Comparison of ENCODE assay signal across 17 mouse cellular contexts in the genomic region with DNA sequence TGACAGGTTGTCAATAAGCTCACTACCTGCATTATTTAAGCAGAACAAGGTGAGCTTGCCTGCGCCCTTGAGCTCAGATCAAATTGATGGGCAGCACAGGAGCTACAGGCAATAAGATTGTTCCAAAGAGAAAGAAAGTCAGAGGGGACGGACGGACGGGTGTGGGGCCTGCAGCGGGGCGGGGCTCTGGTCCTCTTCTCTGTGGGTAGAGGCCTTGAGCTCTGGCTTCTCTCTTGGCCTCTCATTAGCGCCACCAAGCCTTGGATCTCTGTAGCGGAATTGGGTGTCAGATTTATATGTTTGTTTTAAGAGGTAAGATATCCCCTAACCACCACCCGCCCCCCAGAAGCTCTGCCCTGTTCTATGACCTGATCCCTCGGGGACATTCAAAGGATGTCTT.
DNase-seq lines count a peak whose midpoint lies in the region; ATAC-seq lines count a peak whose summit lies in the region.
"Had no signal": no experiment of that assay in that cellular context is flagged by ENCODE, and none has a peak within 500 bp of the region (broad histone marks: within the 10 kb centered on the region; RNA-seq: fewer than 3 reads in every experiment).

No protein-coding gene starts in this region.

- peak overlapping the region; percentile 86 for H3K27ac ChIP-seq in heart, embryonic 10.5 days
- H3K27ac ChIP-seq in midbrain, embryonic 12.5 days (replicated peaks): peak overlapping the region; percentile 61
- no peak overlapping the region for H3K27ac ChIP-seq in midbrain, embryonic 10.5 days (replicated peaks)
- H3K27ac ChIP-seq in hindbrain, embryonic 15.5 days (replicated peaks): peak overlapping the region; percentile 69
- H3K27ac ChIP-seq in neural tube, embryonic 15.5 days (replicated peaks): peak overlapping the region; percentile 72
- H3K27ac ChIP-seq: gastrocnemius, adult 2 months; limb, embryonic 10.5 days; liver, embryonic 13.5 days had no signal

- no peak for DNase-seq in heart, embryonic 10.5 days (ENCODE audit: low spot score)
- no peak for DNase-seq in heart, postnatal 25 days (ENCODE audit: low spot score)
- no peak for DNase-seq in midbrain, embryonic 10.5 days (ENCODE audit: low spot score)
- DNase-seq in adrenal gland, postnatal 4 days (ENCODE audit: low spot score in 2 of 2): no peak
- DNase-seq in liver: no peak
- DNase-seq: B cell, adult 2 months; cerebellum, adult 11-12 months; gastrocnemius, adult 2 months; layer of hippocampus, postnatal 36 days; liver, embryonic 13.5 days; thymus, adult 18-20 months had no signal

- peak overlapping the region; percentile 23 for H3K4me2 ChIP-seq in midbrain, embryonic 12.5 days (replicated peaks)
- no peak overlapping the region for H3K4me2 ChIP-seq in hindbrain, embryonic 15.5 days
- H3K4me2 ChIP-seq in neural tube, embryonic 15.5 days: no peak overlapping the region
- H3K4me2 ChIP-seq: liver, embryonic 13.5 days had no signal

- no peak overlapping the region for H3K9ac ChIP-seq in midbrain, embryonic 12.5 days (replicated peaks)
- H3K9ac ChIP-seq in hindbrain, embryonic 15.5 days: no peak overlapping the region
- no peak overlapping the region for H3K9ac ChIP-seq in neural tube, embryonic 15.5 days (replicated peaks)
- H3K9ac ChIP-seq: liver, embryonic 13.5 days had no signal

- no peaks in the 10 kb centered on the region for H3K36me3 ChIP-seq in heart, embryonic 10.5 days
- no peaks in the 10 kb centered on the region for H3K36me3 ChIP-seq in midbrain, embryonic 12.5 days
- H3K36me3 ChIP-seq in midbrain, embryonic 10.5 days: no peaks in the 10 kb centered on the region
- no peaks in the 10 kb centered on the region for H3K36me3 ChIP-seq in hindbrain, embryonic 15.5 days
- H3K36me3 ChIP-seq in neural tube, embryonic 15.5 days: no peaks in the 10 kb centered on the region
- H3K36me3 ChIP-seq: limb, embryonic 10.5 days; liver, embryonic 13.5 days had no signal

- intact Hi-C loops in heart, postnatal 25 days (cut with DNase I): no loop called here

- H3K27me3 ChIP-seq in heart, embryonic 10.5 days (ENCODE audit: insufficient read depth, poor library complexity, severe bottlenecking): peaks cover 4% of the 10 kb centered on the region; the same call in 1 of the 2 replicates
- H3K27me3 ChIP-seq in midbrain, embryonic 12.5 days: peaks cover 3% of the 10 kb centered on the region; the same call in 1 of the 2 replicates
- H3K27me3 ChIP-seq in midbrain, embryonic 10.5 days (ENCODE audit: low read depth, poor library complexity, severe bottlenecking): no peaks in the 10 kb centered on the region
- H3K27me3 ChIP-seq in hindbrain, embryonic 15.5 days: no peaks in the 10 kb centered on the region
- no peaks in the 10 kb centered on the region for H3K27me3 ChIP-seq in neural tube, embryonic 15.5 days (replicated peaks)
- H3K27me3 ChIP-seq: liver, embryonic 13.5 days had no signal

- peaks cover 30% of the 10 kb centered on the region for H3K4me1 ChIP-seq in heart, embryonic 10.5 days
- peaks cover 22% of the 10 kb centered on the region for H3K4me1 ChIP-seq in midbrain, embryonic 12.5 days
- peaks cover 20% of the 10 kb centered on the region for H3K4me1 ChIP-seq in midbrain, embryonic 10.5 days
- peaks cover 20% of the 10 kb centered on the region for H3K4me1 ChIP-seq in hindbrain, embryonic 15.5 days (replicated peaks)
- H3K4me1 ChIP-seq in neural tube, embryonic 15.5 days: peaks cover 18% of the 10 kb centered on the region
- H3K4me1 ChIP-seq: liver, embryonic 13.5 days had no signal

- H3K9me3 ChIP-seq in heart, embryonic 10.5 days: no peaks in the 10 kb centered on the region
- H3K9me3 ChIP-seq in midbrain, embryonic 12.5 days: no peaks in the 10 kb centered on the region
- no peaks in the 10 kb centered on the region for H3K9me3 ChIP-seq in midbrain, embryonic 10.5 days (replicated peaks)
- no peaks in the 10 kb centered on the region for H3K9me3 ChIP-seq in hindbrain, embryonic 15.5 days
- H3K9me3 ChIP-seq in neural tube, embryonic 15.5 days (replicated peaks): no peaks in the 10 kb centered on the region
- H3K9me3 ChIP-seq: limb, embryonic 10.5 days; liver, embryonic 13.5 days had no signal

- no peak for ATAC-seq in midbrain, embryonic 12.5 days (ENCODE audit: low FRiP score, low read depth)
- ATAC-seq in hindbrain, embryonic 15.5 days (ENCODE audit: low FRiP score, low read depth): no peak
- ATAC-seq in neural tube, embryonic 15.5 days (ENCODE audit: low FRiP score): no peak
- ATAC-seq: forebrain, embryonic 16.5 days; intestine, postnatal 0 days had no signal

- 45% methylated on average over 10 of the region's 10 CpGs for WGBS in heart, embryonic 10.5 days
- WGBS in midbrain, embryonic 12.5 days: 43% methylated on average over 10 of the region's 10 CpGs
- 42% methylated on average over 10 of the region's 10 CpGs for WGBS in midbrain, embryonic 10.5 days
- WGBS in hindbrain, embryonic 15.5 days: 46% methylated on average over 10 of the region's 10 CpGs
- WGBS in neural tube, embryonic 15.5 days: 47% methylated on average over 10 of the region's 10 CpGs

- H3K4me3 ChIP-seq in heart, embryonic 10.5 days: peak overlapping the region; percentile 15; the same call in 1 of the 2 replicates
- no peak overlapping the region for H3K4me3 ChIP-seq in midbrain, embryonic 12.5 days
- no peak overlapping the region for H3K4me3 ChIP-seq in midbrain, embryonic 10.5 days
- H3K4me3 ChIP-seq in hindbrain, embryonic 15.5 days: no peak overlapping the region
- no peak overlapping the region for H3K4me3 ChIP-seq in neural tube, embryonic 15.5 days (replicated peaks)
- H3K4me3 ChIP-seq: gastrocnemius, adult 2 months; limb, embryonic 10.5 days; liver, embryonic 13.5 days had no signal
